Mouse (Mus musculus) retina, postnatal 7 days (tissue): Measurements from ENCODE around the gene Hoxd3.

Experiments
- DNase-seq: peaks from one replicate; pipeline ENCODE4 v3.0.0-alpha.2; 2012; ENCODE audit warnings: low read depth, low spot score

The Hoxd3 gene

GRCm38 (mm10) chr2:74745540-74746297 lies 34.0 kb downstream of the Hoxd3 start:
- no peak for DNase-seq

- no peak for DNase-seq
Observed at GRCm38 (mm10) chr2:74746298-74746921, 34.7 kb downstream of the Hoxd3 start.

GRCm38 (mm10) chr2:74747006-74747405 lies 35.3 kb downstream of the Hoxd3 start:
- DNase-seq = no peak

GRCm38 (mm10) chr2:74747661-74748141 lies 36.0 kb downstream of the Hoxd3 start:
- no peak for DNase-seq

- DNase-seq = no peak
Observed at GRCm38 (mm10) chr2:74748436-74748995, 36.8 kb downstream of the Hoxd3 start.

GRCm38 (mm10) chr2:74749337-74750121 lies 37.8 kb downstream of the Hoxd3 start:
- no peak for DNase-seq

GRCm38 (mm10) chr2:74750731-74751250 lies 39.1 kb downstream of the Hoxd3 start:
- DNase-seq = no peak

- no peak for DNase-seq
Observed at GRCm38 (mm10) chr2:74751861-74752260, 40.1 kb downstream of the Hoxd3 start.

GRCm38 (mm10) chr2:74752431-74753174 lies 40.9 kb downstream of the Hoxd3 start:
- DNase-seq = no peak

GRCm38 (mm10) chr2:74753175-74753523 lies 41.4 kb downstream of the Hoxd3 start:
- DNase-seq = no peak

- no peak for DNase-seq
Observed at GRCm38 (mm10) chr2:74753711-74754110, 42.0 kb downstream of the Hoxd3 start.

- DNase-seq = no peak
Observed at GRCm38 (mm10) chr2:74760146-74760545, 48.4 kb downstream of the Hoxd3 start.

GRCm38 (mm10) chr2:74761941-74762340 lies 50.2 kb downstream of the Hoxd3 start:
- DNase-seq = no peak

GRCm38 (mm10) chr2:74762522-74763244 lies 51.0 kb downstream of the Hoxd3 start, which contains the start of gene Hoxd1:
Hoxd1 (plus strand) TSS chr2:74762980.
- no peak for DNase-seq

- no peak for DNase-seq
Observed at GRCm38 (mm10) chr2:74763245-74763735, 51.6 kb downstream of the Hoxd3 start.

- DNase-seq = no peak
Observed at GRCm38 (mm10) chr2:74763976-74764375, 52.2 kb downstream of the Hoxd3 start.

- DNase-seq = no peak
Observed at GRCm38 (mm10) chr2:74774359-74774758, 62.6 kb downstream of the Hoxd3 start.

- no peak for DNase-seq
Observed at GRCm38 (mm10) chr2:74777536-74778275, 66.0 kb downstream of the Hoxd3 start.

GRCm38 (mm10) chr2:74781386-74781785 lies 69.7 kb downstream of the Hoxd3 start:
- DNase-seq = no peak
